In genomic region chr10:70173314-70173713, GRCm38 (mm10) we compare ENCODE assay signal across 8 mouse cellular contexts. TPM values are rescaled to one million over a fixed set of nuclear protein-coding genes. Genes with fewer than 3 reads are reported as not detected.
DNase-seq lines count a peak whose midpoint lies in the region; ATAC-seq and TF ChIP-seq lines count a peak whose summit lies in the region.

No protein-coding gene starts in this region.

- no peaks in the 10 kb centered on the region for H3K9me3 ChIP-seq in heart, embryonic 10.5 days
- no peaks in the 10 kb centered on the region for H3K9me3 ChIP-seq in embryonic facial prominence, embryonic 11.5 days (replicated peaks; ENCODE audit: control insufficient read depth, low read length)
- H3K9me3 ChIP-seq in intestine, postnatal 0 days (ENCODE audit: control insufficient read depth): no peaks in the 10 kb centered on the region

- peaks cover 22% of the 10 kb centered on the region for H3K4me1 ChIP-seq in heart, embryonic 10.5 days
- no peaks in the 10 kb centered on the region for H3K4me1 ChIP-seq in bone marrow, adult 2 months (ENCODE audit: control insufficient read depth, insufficient read depth, low read length)
- no peaks in the 10 kb centered on the region for H3K4me1 ChIP-seq in embryonic facial prominence, embryonic 11.5 days (ENCODE audit: control insufficient read depth, insufficient read depth, low read length)
- no peaks in the 10 kb centered on the region for H3K4me1 ChIP-seq in intestine, postnatal 0 days (replicated peaks; ENCODE audit: control insufficient read depth, insufficient read depth, low read length)
- H3K4me1 ChIP-seq in lung, adult 2 months (ENCODE audit: control insufficient read depth, insufficient read depth, low read length): no peaks in the 10 kb centered on the region

- no peak overlapping the region for H3K4me3 ChIP-seq in heart, embryonic 10.5 days
- no peak overlapping the region for H3K4me3 ChIP-seq in bone marrow, adult 2 months (replicated peaks; ENCODE audit: control insufficient read depth, low read depth, low read length)
- no peak overlapping the region for H3K4me3 ChIP-seq in embryonic facial prominence, embryonic 11.5 days (ENCODE audit: low read depth, low read length)
- H3K4me3 ChIP-seq in intestine, postnatal 0 days (ENCODE audit: low read depth, low read length): no peak overlapping the region
- no peak overlapping the region for H3K4me3 ChIP-seq in lung, adult 2 months (replicated peaks; ENCODE audit: extremely low read depth, low read depth, low read length)

- no peak overlapping the region for H3K27ac ChIP-seq in heart, embryonic 10.5 days
- no peak overlapping the region for H3K27ac ChIP-seq in bone marrow, adult 2 months (ENCODE audit: control insufficient read depth, insufficient read depth, low read depth, low read length, poor library complexity)
- H3K27ac ChIP-seq in embryonic facial prominence, embryonic 11.5 days (replicated peaks; ENCODE audit: low read depth, low read length): no peak overlapping the region
- H3K27ac ChIP-seq in intestine, postnatal 0 days (ENCODE audit: low read depth, low read length): no peak overlapping the region

- H3K27me3 ChIP-seq in heart, embryonic 10.5 days (ENCODE audit: insufficient read depth, poor library complexity, severe bottlenecking): no peaks in the 10 kb centered on the region
- H3K27me3 ChIP-seq in embryonic facial prominence, embryonic 11.5 days (ENCODE audit: control insufficient read depth, insufficient read depth, low read length): no peaks in the 10 kb centered on the region
- no peaks in the 10 kb centered on the region for H3K27me3 ChIP-seq in intestine, postnatal 0 days (replicated peaks; ENCODE audit: control insufficient read depth, insufficient read depth, low read length)

- 45% methylated on average over 3 of the region's 3 CpGs for WGBS in heart, embryonic 10.5 days
- 54% methylated on average over 3 of the region's 3 CpGs for WGBS in bone marrow, adult 2 months
- WGBS in embryonic facial prominence, embryonic 11.5 days: 51% methylated on average over 3 of the region's 3 CpGs
- WGBS in intestine, postnatal 0 days: 50% methylated on average over 3 of the region's 3 CpGs
- 55% methylated on average over 3 of the region's 3 CpGs for WGBS in lung, adult 2 months

- DNase-seq in heart, adult 11 months: peak; percentile 93
- DNase-seq in heart, embryonic 10.5 days (ENCODE audit: low spot score): no peak
- peak; percentile 62 for DNase-seq in CD4-positive helper T cell, adult 2 months (ENCODE audit: low read depth, low spot score)
- peak; percentile 69 for DNase-seq in embryonic facial prominence, embryonic 11.5 days (ENCODE audit: low spot score)
- peak; percentile 67 for DNase-seq in lung, adult 2 months
- DNase-seq in spleen, adult 18-20 months: peak; percentile 36 to 73

- no peak for TF ChIP-seq POLR2A in bone marrow, adult 2 months (IDR thresholded peaks at IDR 0.05; ENCODE audit: borderline replicate concordance, control insufficient read depth, low read depth, low read length)
- TF ChIP-seq POLR2A in lung, adult 2 months (IDR thresholded peaks at IDR 0.05; ENCODE audit: borderline replicate concordance, extremely low read depth, low read depth, low read length): no peak

- no peak overlapping the region for H3K4me2 ChIP-seq in embryonic facial prominence, embryonic 11.5 days (ENCODE audit: low read depth, low read length)
- H3K4me2 ChIP-seq in intestine, postnatal 0 days (replicated peaks; ENCODE audit: low read depth): no peak overlapping the region

- no peak for ATAC-seq in embryonic facial prominence, embryonic 11.5 days (replicated peaks; ENCODE audit: insufficient number of reproducible peaks, low FRiP score, low TSS enrichment, low read depth)
- no peak for ATAC-seq in intestine, postnatal 0 days

- H3K9ac ChIP-seq in embryonic facial prominence, embryonic 11.5 days (replicated peaks; ENCODE audit: low read length): no peak overlapping the region
- H3K9ac ChIP-seq in intestine, postnatal 0 days (ENCODE audit: low read depth, low read length): no peak overlapping the region

- peak; percentile 74 for TF ChIP-seq CTCF in bone marrow, adult 2 months (IDR thresholded peaks at IDR 0.05; ENCODE audit: control insufficient read depth, insufficient read depth, low read length)
- TF ChIP-seq CTCF in intestine, postnatal 0 days (IDR thresholded peaks at IDR 0.05; ENCODE audit: low read depth): peak; percentile 88
- TF ChIP-seq CTCF in lung, adult 2 months (IDR thresholded peaks at IDR 0.05; ENCODE audit: insufficient read depth, low read length): peak; percentile 79

- peaks cover 81% of the 10 kb centered on the region for H3K36me3 ChIP-seq in heart, embryonic 10.5 days
- no peaks in the 10 kb centered on the region for H3K36me3 ChIP-seq in embryonic facial prominence, embryonic 11.5 days (replicated peaks; ENCODE audit: control insufficient read depth, insufficient read depth, low read depth, low read length)
- peaks cover 57% of the 10 kb centered on the region for H3K36me3 ChIP-seq in intestine, postnatal 0 days (ENCODE audit: control insufficient read depth, insufficient read depth)

RNA-seq across cellular contexts. Expression of gene Mrln, which starts 31.1 kb away (rescaled TPM):
- 0.63 and 1.2 TPM in 2 replicates for polyA plus RNA-seq in heart, embryonic 10.5 days (2016; fragmentation: Nextera tagmentation; extraction: Ambion mirVana)
- not detected in 2 replicates for polyA plus RNA-seq in bone marrow, adult 2 months (2011; ENCODE audit: insufficient read depth, insufficient read length, low replicate concordance, missing spikeins)
- polyA plus RNA-seq in embryonic facial prominence, embryonic 11.5 days (2014; fragmentation: Nextera tagmentation; extraction: Ambion mirVana): 3.9 and 6.1 TPM in 2 replicates
- not detected in 2 replicates for polyA plus RNA-seq in intestine, postnatal 0 days (2015; fragmentation: Nextera tagmentation; extraction: Ambion mirVana)
- polyA plus RNA-seq in lung, adult 2 months (2012; rRNA removed): 0.66 and 5.7 TPM in 2 replicates
